Mouse (Mus musculus) bone marrow macrophage, adult 2 months (primary cell): ENCODE measurements at regions not wholly inside any gene's neighbourhood (a gene's known extent, or its start where the extent isn't known, plus 50 kb on each side); places are given as distances from the start of the nearest gene placed in this dataset.

Experiments
- CTCF ChIP-seq: IDR thresholded peaks from 2 replicates; pipeline ENCODE4 v1.5.1; 2012; ENCODE audit warnings: low read depth, mild to moderate bottlenecking, low read length, moderate library complexity
- POLR2A ChIP-seq: IDR thresholded peaks from 2 replicates; pipeline ENCODE4 v1.6.1; 2012; ENCODE audit warnings: mild to moderate bottlenecking, low read depth, low read length, borderline replicate concordance

GRCm38 (mm10) chr7:70290277-70290676, 76.3 kb downstream of the Nr2f2 start:
- TF ChIP-seq POLR2A: no peak
- TF ChIP-seq CTCF: no peak
